Mouse (Mus musculus): ENCODE data around the gene Golm1. TPM values are rescaled to one million over a fixed set of nuclear protein-coding genes. Genes with fewer than 3 reads are reported as not detected.

The Golm1 gene
- polyA plus RNA-seq, 1 experiment = 54.9 TPM

GRCm38 (mm10) chr13:59649781-59650180 is 25.8 kb downstream of the Golm1 start:
- peaks cover 19% of the 10 kb centered on the region for H3K4me1 ChIP-seq (ENCODE audit: control insufficient read depth, insufficient read depth, low read length)
- H3K9ac ChIP-seq (ENCODE audit: low read depth, poor library complexity, severe bottlenecking) = no peak overlapping the region
- H3K27me3 ChIP-seq (ENCODE audit: control insufficient read depth, insufficient read depth, low read length, poor library complexity, severe bottlenecking) = no peaks in the 10 kb centered on the region
- peaks cover 11% of the 10 kb centered on the region for H3K36me3 ChIP-seq (ENCODE audit: control insufficient read depth, insufficient read depth, low read length, poor library complexity, severe bottlenecking)
- TF ChIP-seq POLR2A (IDR thresholded peaks at IDR 0.05; ENCODE audit: insufficient read depth, low read length) (no peak), CTCF (IDR thresholded peaks at IDR 0.05; ENCODE audit: low read depth, low read length) (no peak), EP300 (IDR thresholded peaks at IDR 0.05; ENCODE audit: insufficient read depth, low read depth, low read length) (no peak)
- H3K27ac ChIP-seq (ENCODE audit: insufficient read depth, low read length) = no peak overlapping the region
- H3K9me3 ChIP-seq (replicated peaks; ENCODE audit: control insufficient read depth, insufficient read depth, low read length, poor library complexity, severe bottlenecking) = no peaks in the 10 kb centered on the region
- H3K4me3 ChIP-seq (ENCODE audit: low read depth, low read length) = no peak overlapping the region

- Histone ChIP-seq H3K4me3 (ENCODE audit: low read depth, low read length) (no peak overlapping the region), H3K4me1 (ENCODE audit: control insufficient read depth, insufficient read depth, low read length) (peaks cover 15% of the 10 kb centered on the region), H3K9me3 (replicated peaks; ENCODE audit: control insufficient read depth, insufficient read depth, low read length, poor library complexity, severe bottlenecking) (no peaks in the 10 kb centered on the region), H3K27me3 (ENCODE audit: control insufficient read depth, insufficient read depth, low read length, poor library complexity, severe bottlenecking) (no peaks in the 10 kb centered on the region), H3K36me3 (ENCODE audit: control insufficient read depth, insufficient read depth, low read length, poor library complexity, severe bottlenecking) (peaks cover 13% of the 10 kb centered on the region), H3K27ac (ENCODE audit: insufficient read depth, low read length) (no peak overlapping the region), H3K9ac (ENCODE audit: low read depth, poor library complexity, severe bottlenecking) (no peak overlapping the region)
- TF ChIP-seq CTCF (IDR thresholded peaks at IDR 0.05; ENCODE audit: low read depth, low read length) = no peak
- TF ChIP-seq POLR2A (IDR thresholded peaks at IDR 0.05; ENCODE audit: insufficient read depth, low read length) = no peak
Measured at GRCm38 (mm10) chr13:59648598-59648997, 27.0 kb downstream of the Golm1 start.

- Histone ChIP-seq H3K9me3 (replicated peaks; ENCODE audit: control insufficient read depth, insufficient read depth, low read length, poor library complexity, severe bottlenecking) (no peaks in the 10 kb centered on the region), H3K4me3 (ENCODE audit: low read depth, low read length) (no peak overlapping the region), H3K9ac (ENCODE audit: low read depth, poor library complexity, severe bottlenecking) (no peak overlapping the region), H3K36me3 (ENCODE audit: control insufficient read depth, insufficient read depth, low read length, poor library complexity, severe bottlenecking) (peaks cover 20% of the 10 kb centered on the region), H3K4me1 (ENCODE audit: control insufficient read depth, insufficient read depth, low read length) (peaks cover 13% of the 10 kb centered on the region), H3K27me3 (ENCODE audit: control insufficient read depth, insufficient read depth, low read length, poor library complexity, severe bottlenecking) (no peaks in the 10 kb centered on the region), H3K27ac (ENCODE audit: insufficient read depth, low read length) (peak overlapping the region; percentile 79)
- TF ChIP-seq EP300 (IDR thresholded peaks at IDR 0.05; ENCODE audit: insufficient read depth, low read depth, low read length) = no peak
- TF ChIP-seq CTCF (IDR thresholded peaks at IDR 0.05; ENCODE audit: low read depth, low read length) = no peak
- TF ChIP-seq POLR2A (IDR thresholded peaks at IDR 0.05; ENCODE audit: insufficient read depth, low read length) = no peak
Measured at GRCm38 (mm10) chr13:59647484-59647883, 28.1 kb downstream of the Golm1 start.

DNA sequence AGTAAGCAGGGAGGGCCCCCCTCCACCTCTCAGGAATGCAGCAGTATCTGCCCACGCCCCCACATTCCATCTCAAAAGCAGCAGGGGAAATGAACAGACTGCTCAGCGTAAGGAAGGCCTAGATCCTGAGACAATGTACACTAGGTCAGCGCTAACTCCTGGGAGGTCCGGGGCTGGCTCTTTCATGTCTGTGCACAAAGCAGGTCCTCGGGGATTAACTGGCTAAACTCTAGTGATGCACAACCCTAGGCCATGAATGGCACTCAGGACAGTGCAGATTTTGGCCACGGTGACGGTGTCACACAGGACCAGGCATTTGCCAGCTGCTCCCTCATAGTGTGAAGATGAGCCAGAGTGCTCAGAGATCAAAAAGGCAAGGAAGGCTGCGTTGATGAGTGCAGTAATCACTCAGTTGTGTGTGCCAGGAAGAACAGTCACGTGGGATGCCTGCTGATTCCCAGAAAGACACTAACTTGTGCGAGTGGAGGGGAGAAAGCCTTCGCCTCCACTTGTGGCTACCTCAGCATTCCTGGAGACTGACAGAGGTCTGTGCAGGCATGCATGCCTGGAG is 28.9 kb downstream of the Golm1 start:
- H3K9ac ChIP-seq (ENCODE audit: low read depth, poor library complexity, severe bottlenecking) = no peak overlapping the region
- TF ChIP-seq CTCF (IDR thresholded peaks at IDR 0.05; ENCODE audit: low read depth, low read length) = no peak
- no peak for TF ChIP-seq POLR2A (IDR thresholded peaks at IDR 0.05; ENCODE audit: insufficient read depth, low read length)
- TF ChIP-seq EP300 (IDR thresholded peaks at IDR 0.05; ENCODE audit: insufficient read depth, low read depth, low read length) = 0 out of 2 replicates have a peak, but pooled peaks have one; percentile 47
- H3K4me3 ChIP-seq (ENCODE audit: low read depth, low read length) = no peak overlapping the region
- H3K36me3 ChIP-seq (ENCODE audit: control insufficient read depth, insufficient read depth, low read length, poor library complexity, severe bottlenecking) = peaks cover 26% of the 10 kb centered on the region
- H3K9me3 ChIP-seq (replicated peaks; ENCODE audit: control insufficient read depth, insufficient read depth, low read length, poor library complexity, severe bottlenecking) = no peaks in the 10 kb centered on the region
- H3K4me1 ChIP-seq (ENCODE audit: control insufficient read depth, insufficient read depth, low read length) = peaks cover 13% of the 10 kb centered on the region
- no peaks in the 10 kb centered on the region for H3K27me3 ChIP-seq (ENCODE audit: control insufficient read depth, insufficient read depth, low read length, poor library complexity, severe bottlenecking)
- peak overlapping the region; percentile 79 for H3K27ac ChIP-seq (ENCODE audit: insufficient read depth, low read length)

- H3K4me3 ChIP-seq (ENCODE audit: low read depth, low read length) = no peak overlapping the region
- peak overlapping the region; percentile 79; the same call in 1 of the 2 replicates for H3K27ac ChIP-seq (ENCODE audit: insufficient read depth, low read length)
- no peak for TF ChIP-seq POLR2A (IDR thresholded peaks at IDR 0.05; ENCODE audit: insufficient read depth, low read length)
- no peak for TF ChIP-seq CTCF (IDR thresholded peaks at IDR 0.05; ENCODE audit: low read depth, low read length)
- no peak for TF ChIP-seq EP300 (IDR thresholded peaks at IDR 0.05; ENCODE audit: insufficient read depth, low read depth, low read length)
- H3K9ac ChIP-seq (ENCODE audit: low read depth, poor library complexity, severe bottlenecking) = no peak overlapping the region
- no peaks in the 10 kb centered on the region for H3K9me3 ChIP-seq (replicated peaks; ENCODE audit: control insufficient read depth, insufficient read depth, low read length, poor library complexity, severe bottlenecking)
- H3K27me3 ChIP-seq (ENCODE audit: control insufficient read depth, insufficient read depth, low read length, poor library complexity, severe bottlenecking) = no peaks in the 10 kb centered on the region
- H3K36me3 ChIP-seq (ENCODE audit: control insufficient read depth, insufficient read depth, low read length, poor library complexity, severe bottlenecking) = peaks cover 34% of the 10 kb centered on the region
- peaks cover 13% of the 10 kb centered on the region for H3K4me1 ChIP-seq (ENCODE audit: control insufficient read depth, insufficient read depth, low read length)
Measured at GRCm38 (mm10) chr13:59645491-59645890, 30.1 kb downstream of the Golm1 start.

- Histone ChIP-seq H3K27ac (ENCODE audit: insufficient read depth, low read length) (no peak overlapping the region), H3K9ac (ENCODE audit: low read depth, poor library complexity, severe bottlenecking) (no peak overlapping the region), H3K4me1 (ENCODE audit: control insufficient read depth, insufficient read depth, low read length) (peaks cover 13% of the 10 kb centered on the region), H3K27me3 (ENCODE audit: control insufficient read depth, insufficient read depth, low read length, poor library complexity, severe bottlenecking) (no peaks in the 10 kb centered on the region), H3K4me3 (ENCODE audit: low read depth, low read length) (no peak overlapping the region), H3K9me3 (replicated peaks; ENCODE audit: control insufficient read depth, insufficient read depth, low read length, poor library complexity, severe bottlenecking) (no peaks in the 10 kb centered on the region), H3K36me3 (ENCODE audit: control insufficient read depth, insufficient read depth, low read length, poor library complexity, severe bottlenecking) (peaks cover 43% of the 10 kb centered on the region)
- TF ChIP-seq CTCF (IDR thresholded peaks at IDR 0.05; ENCODE audit: low read depth, low read length) = no peak
- TF ChIP-seq EP300 (IDR thresholded peaks at IDR 0.05; ENCODE audit: insufficient read depth, low read depth, low read length) = no peak
- TF ChIP-seq POLR2A (IDR thresholded peaks at IDR 0.05; ENCODE audit: insufficient read depth, low read length) = no peak
Measured at GRCm38 (mm10) chr13:59642818-59643217, 32.8 kb downstream of the Golm1 start.

Data from ES-Bruce4 (cell line).